Mouse (Mus musculus): ENCODE measurements at regions not wholly inside any gene's neighbourhood (a gene's known extent, or its start where the extent isn't known, plus 50 kb on each side); places are given as distances from the start of the nearest gene placed in this dataset.

DNA sequence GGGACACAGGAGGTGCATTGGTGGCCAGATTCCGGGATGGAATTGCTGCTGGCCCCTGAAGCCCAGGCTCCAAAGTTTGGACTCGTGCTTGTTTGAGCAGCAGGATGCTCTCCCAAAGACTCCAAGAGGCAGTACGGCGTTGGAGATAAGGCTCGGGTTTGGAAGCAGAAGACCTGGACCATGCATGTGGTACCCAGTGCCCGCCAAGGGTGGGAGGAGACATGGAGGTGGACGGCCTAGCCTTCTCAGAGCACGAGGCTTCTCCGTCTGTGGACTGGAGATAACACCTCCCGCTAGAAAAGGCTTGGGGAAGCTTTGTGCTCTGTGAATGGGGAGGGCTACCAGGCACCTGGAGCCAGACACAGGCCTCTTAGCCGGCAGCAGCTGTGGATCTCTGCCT is 271.7 kb downstream of the Rps6kc1 start:
- intact Hi-C loops (cut with DNase I), result no loop called here
- no peak for DNase-seq (ENCODE audit: low spot score in 2 of 2)

DNA sequence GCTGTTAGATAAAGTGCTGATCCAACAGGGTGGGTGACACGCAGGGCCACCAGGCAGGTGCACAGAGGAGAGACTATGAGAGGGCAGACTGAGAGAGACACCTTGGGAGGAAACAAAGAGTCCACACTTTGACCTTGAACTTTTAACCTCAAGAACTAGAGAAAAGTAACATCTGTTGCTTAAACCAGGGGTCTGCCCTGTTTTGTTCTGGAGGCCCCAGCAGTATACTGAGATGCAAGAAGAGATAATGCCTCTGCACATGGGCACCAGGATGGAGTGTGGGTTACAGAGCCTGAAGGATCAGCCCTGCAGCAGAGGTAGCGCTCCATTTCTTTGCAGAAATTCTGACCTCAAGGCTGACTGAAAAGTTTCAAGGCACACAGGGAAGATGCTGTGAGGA is 276.6 kb downstream of the Rps6kc1 start:
- intact Hi-C loops (cut with DNase I), result no loop called here

GRCm38 (mm10) chr1:190631641-190632040 is 279.9 kb downstream of the Rps6kc1 start:
- intact Hi-C loops (cut with DNase I), result no loop called here
- DNase-seq (ENCODE audit: low spot score in 2 of 2), result no peak

More for the DNA sequence above, 276.6 kb downstream of the Rps6kc1 start:
- no peak for DNase-seq (ENCODE audit: low spot score in 2 of 2)

DNA sequence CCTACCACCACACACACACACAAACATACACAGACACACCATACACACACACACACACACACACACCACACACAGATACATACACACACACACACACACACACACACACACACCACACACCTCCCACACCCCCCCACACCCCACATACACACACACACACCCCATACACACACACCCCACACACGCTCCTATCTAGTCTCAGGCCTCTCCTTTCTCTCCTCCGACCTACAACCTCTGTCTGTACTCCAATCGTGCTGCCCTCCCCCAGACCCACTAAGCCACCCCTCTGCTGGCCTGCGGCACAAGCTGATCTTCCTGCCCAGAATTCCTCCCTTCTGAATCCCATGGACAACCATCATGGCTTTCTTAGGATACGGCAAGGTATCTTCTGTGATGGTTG is 281.4 kb downstream of the Rps6kc1 start:
- no peak for DNase-seq (ENCODE audit: low spot score in 2 of 2)
- intact Hi-C loops (cut with DNase I), result no loop called here

GRCm38 (mm10) chr1:190623916-190624315 is 287.7 kb downstream of the Rps6kc1 start:
- DNase-seq (ENCODE audit: low spot score in 2 of 2), result no peak
- intact Hi-C loops (cut with DNase I), result no loop called here

- DNase-seq (ENCODE audit: low spot score in 2 of 2), result no peak
- intact Hi-C loops (cut with DNase I), result no loop called here
These were observed 311.1 kb downstream of the Rps6kc1 start for GRCm38 (mm10) chr1:190600425-190600824.

- DNase-seq (ENCODE audit: low spot score in 2 of 2), result no peak
These were observed 311.9 kb downstream of the Rps6kc1 start for GRCm38 (mm10) chr1:190599622-190600021.

GRCm38 (mm10) chr1:190596209-190596608 is 315.4 kb downstream of the Rps6kc1 start:
- peak in 1 of 2 experiments; percentile 52 for DNase-seq (ENCODE audit: low spot score in 2 of 2)
- intact Hi-C loops (cut with DNase I), result no loop called here

More at GRCm38 (mm10) chr1:190599622-190600021, 311.9 kb downstream of the Rps6kc1 start:
- intact Hi-C loops (cut with DNase I), result no loop called here

GRCm38 (mm10) chr1:190591621-190592020 is 319.9 kb downstream of the Rps6kc1 start:
- intact Hi-C loops (cut with DNase I), result no loop called here
- DNase-seq (ENCODE audit: low spot score in 2 of 2), result no peak

- DNase-seq (ENCODE audit: low spot score in 2 of 2), result no peak
These were observed 322.0 kb downstream of the Rps6kc1 start for GRCm38 (mm10) chr1:190589586-190589985.

DNA sequence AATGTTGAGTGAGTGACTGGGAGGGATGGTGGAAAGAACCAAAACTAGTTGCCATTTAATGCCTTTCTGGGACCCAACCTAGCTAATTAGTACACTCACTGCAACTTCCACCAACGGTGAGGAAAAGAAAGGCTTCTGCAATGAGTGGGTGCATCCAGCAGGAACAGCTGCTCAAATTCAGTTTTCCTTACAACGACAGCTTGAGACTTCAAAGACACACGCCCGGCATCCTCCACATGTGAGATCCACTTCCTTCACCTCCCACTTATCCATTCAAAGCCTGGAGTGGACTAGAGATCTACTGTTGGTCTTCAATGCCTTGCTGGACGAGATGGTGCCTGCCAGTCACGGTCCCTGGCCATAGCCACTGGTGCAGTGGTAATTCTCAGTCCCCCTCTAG is 328.3 kb downstream of the Rps6kc1 start:
- DNase-seq (ENCODE audit: low spot score in 2 of 2), result peak in 1 of 2 experiments; percentile 69
- intact Hi-C loops (cut with DNase I), result no loop called here

More at GRCm38 (mm10) chr1:190589586-190589985, 322.0 kb downstream of the Rps6kc1 start:
- intact Hi-C loops (cut with DNase I), result no loop called here

DNA sequence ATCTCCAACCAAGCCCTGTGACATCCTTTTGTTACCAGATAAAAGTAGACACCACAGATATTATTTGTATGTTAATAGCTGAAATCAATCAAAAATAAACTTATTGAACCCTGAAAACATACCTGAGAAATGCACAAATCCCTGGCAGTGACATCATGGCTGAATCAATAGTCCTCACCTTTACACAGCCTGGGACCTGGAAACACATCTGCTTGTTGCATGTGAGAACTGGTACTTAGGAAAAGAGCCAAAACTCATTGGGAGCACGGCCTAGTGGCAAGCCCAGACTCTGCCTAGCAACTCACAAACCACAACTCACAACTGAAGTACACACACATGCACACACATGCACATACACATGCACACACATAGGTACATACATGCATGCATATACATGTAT is 330.9 kb downstream of the Rps6kc1 start:
- DNase-seq (ENCODE audit: low spot score in 2 of 2), result no peak
- intact Hi-C loops (cut with DNase I), result no loop called here

DNA sequence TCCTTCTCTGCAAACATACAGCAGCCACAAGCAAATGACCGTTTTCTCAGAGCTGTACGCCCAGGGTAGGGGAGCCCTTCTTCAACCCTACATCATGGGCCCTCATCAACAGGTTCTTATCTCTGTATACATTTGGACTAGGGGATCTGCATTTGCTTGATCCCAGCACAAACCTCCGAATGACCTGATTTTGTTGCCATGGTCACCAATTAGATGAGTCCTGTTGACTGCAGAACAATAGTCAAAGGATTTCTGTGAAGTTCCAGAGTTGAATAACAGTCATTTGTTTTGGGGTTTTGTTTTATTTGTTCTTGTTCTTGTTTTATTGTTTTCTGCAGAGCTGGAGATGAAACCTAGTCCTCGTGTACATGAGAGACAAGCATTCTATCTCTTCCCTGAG is 340.6 kb downstream of the Rps6kc1 start:
- DNase-seq (ENCODE audit: low spot score in 2 of 2), result no peak
- intact Hi-C loops (cut with DNase I), result no loop called here

GRCm38 (mm10) chr1:190570563-190570962 is 341.0 kb downstream of the Rps6kc1 start:
- no peak for DNase-seq (ENCODE audit: low spot score in 2 of 2)
- intact Hi-C loops (cut with DNase I), result no loop called here

DNA sequence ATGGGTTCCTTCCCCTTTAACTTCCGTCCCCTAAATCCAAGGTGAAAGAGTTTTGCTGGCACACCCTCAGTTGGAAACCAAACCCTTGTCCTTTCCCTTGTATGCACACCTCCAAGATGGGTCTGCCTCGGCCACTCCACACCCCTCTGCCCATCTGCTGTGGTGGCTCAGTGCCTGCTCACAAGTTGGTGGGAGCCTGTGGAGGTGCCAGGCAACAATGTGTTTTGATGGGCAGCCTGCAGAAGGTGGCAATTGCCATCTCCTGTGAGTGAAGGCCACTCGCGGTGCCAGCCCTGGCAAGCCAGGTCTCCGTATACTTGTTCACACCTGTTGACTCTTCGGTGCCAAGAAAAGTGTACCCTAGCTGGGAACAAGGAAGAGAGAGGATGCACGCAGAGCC is 344.8 kb downstream of the Rps6kc1 start:
- DNase-seq (ENCODE audit: low spot score in 2 of 2), result no peak
- intact Hi-C loops (cut with DNase I), result no loop called here

- intact Hi-C loops (cut with DNase I), result no loop called here
- DNase-seq (ENCODE audit: low spot score in 2 of 2), result no peak
These were observed 348.6 kb downstream of the Rps6kc1 start for GRCm38 (mm10) chr1:190562865-190563457.

GRCm38 (mm10) chr1:190560086-190560485 is 351.5 kb downstream of the Rps6kc1 start:
- intact Hi-C loops (cut with DNase I), result no loop called here
- DNase-seq (ENCODE audit: low spot score in 2 of 2), result no peak

- intact Hi-C loops (cut with DNase I), result no loop called here
- DNase-seq (ENCODE audit: low spot score in 2 of 2), result no peak
These were observed 369.7 kb downstream of the Rps6kc1 start for GRCm38 (mm10) chr1:190541892-190542291.

- DNase-seq (ENCODE audit: low spot score in 2 of 2), result no peak
- intact Hi-C loops (cut with DNase I), result no loop called here
These were observed 362.6 kb upstream of the Prox1 start for GRCm38 (mm10) chr1:190532879-190533676.

DNA sequence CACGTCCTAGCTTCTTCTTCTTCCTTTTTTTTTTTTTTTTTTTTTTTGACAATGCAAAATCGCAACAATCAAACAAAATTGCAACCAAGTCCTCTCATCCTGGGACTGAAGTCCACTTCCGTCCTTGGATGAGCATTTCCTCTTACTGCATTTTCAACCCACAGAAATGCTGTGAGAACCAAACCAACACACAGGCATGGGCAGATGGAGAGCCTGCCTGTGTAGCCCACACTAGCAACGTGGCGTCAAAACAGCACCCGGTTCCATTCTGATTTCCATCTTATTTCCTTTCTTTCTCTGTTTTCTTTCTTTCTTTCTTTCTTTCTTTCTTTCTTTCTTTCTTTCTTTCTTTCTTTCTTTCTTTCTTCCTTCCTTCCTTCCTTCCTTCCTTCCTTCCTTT is 360.7 kb upstream of the Prox1 start:
- intact Hi-C loops (cut with DNase I), result no loop called here
- peak in 1 of 2 experiments; percentile 20 for DNase-seq (ENCODE audit: low spot score in 2 of 2)

DNA sequence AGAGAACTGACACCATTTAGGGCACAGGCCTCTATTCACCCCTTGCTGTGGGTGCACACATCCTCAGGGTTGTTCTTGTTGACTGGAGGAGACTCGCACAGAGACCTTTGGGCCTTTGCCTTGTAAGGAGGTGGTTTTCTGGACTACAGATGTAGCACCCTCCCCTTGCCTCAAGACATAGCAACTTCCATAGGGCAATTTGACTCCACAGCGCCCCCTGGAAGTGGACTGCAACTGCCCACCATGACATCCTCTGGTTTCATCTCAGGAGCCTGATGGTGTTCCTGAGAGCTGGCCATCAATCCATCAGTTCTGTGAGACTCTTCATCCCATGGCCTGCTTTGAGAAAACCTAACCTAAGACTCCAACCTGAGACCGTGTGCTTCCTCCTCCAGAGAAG is 359.6 kb upstream of the Prox1 start:
- intact Hi-C loops (cut with DNase I), result no loop called here
- DNase-seq (ENCODE audit: low spot score in 2 of 2), result no peak

All from left cerebral cortex, postnatal 25 days (tissue).